Mouse (Mus musculus): ENCODE measurements around the gene Sdad1. TPM values are rescaled to one million over a fixed set of nuclear protein-coding genes. Genes with fewer than 3 reads are reported as not detected.

Gene Sdad1
- polyA plus RNA-seq, 1 experiment from 2014 or later: 36.3 TPM

GRCm38 (mm10) chr5:92302149-92302840 lies 8.0 kb downstream of the Sdad1 start:
- H3K27ac ChIP-seq: no peak overlapping the region
- H3K4me1 ChIP-seq: 0 out of 2 replicates have a peak, but pooled peaks cover 4% of the 10 kb centered on the region
- ATAC-seq: no peak
- no peak overlapping the region for H3K9ac ChIP-seq
- H3K9me3 ChIP-seq (replicated peaks): no peaks in the 10 kb centered on the region
- H3K4me2 ChIP-seq: no peak overlapping the region
- H3K27me3 ChIP-seq (replicated peaks): no peaks in the 10 kb centered on the region
- 86% methylated on average over 13 of the region's 13 CpGs for WGBS (ENCODE audit: insufficient replicate concordance)
- no peak overlapping the region for H3K4me3 ChIP-seq
- peaks cover 98% of the 10 kb centered on the region for H3K36me3 ChIP-seq

- H3K9me3 ChIP-seq (replicated peaks): no peaks in the 10 kb centered on the region
- WGBS (ENCODE audit: insufficient replicate concordance): 82% methylated on average over 2 of the region's 2 CpGs
- no peak for ATAC-seq
- H3K27ac ChIP-seq: no peak overlapping the region
- H3K27me3 ChIP-seq (replicated peaks): no peaks in the 10 kb centered on the region
- H3K4me1 ChIP-seq: 0 out of 2 replicates have a peak, but pooled peaks cover 8% of the 10 kb centered on the region
- no peak overlapping the region for H3K4me3 ChIP-seq
- peaks cover 97% of the 10 kb centered on the region for H3K36me3 ChIP-seq
- no peak overlapping the region for H3K9ac ChIP-seq
- no peak overlapping the region for H3K4me2 ChIP-seq
These were observed 15.8 kb downstream of the Sdad1 start for GRCm38 (mm10) chr5:92294525-92294924.

GRCm38 (mm10) chr5:92291652-92292414 lies 18.4 kb downstream of the Sdad1 start:
- Histone ChIP-seq H3K9ac (no peak overlapping the region), H3K4me2 (no peak overlapping the region), H3K36me3 (peaks cover 98% of the 10 kb centered on the region), H3K27me3 (replicated peaks) (no peaks in the 10 kb centered on the region), H3K4me3 (no peak overlapping the region), H3K27ac (no peak overlapping the region), H3K4me1 (0 out of 2 replicates have a peak, but pooled peaks cover 8% of the 10 kb centered on the region), H3K9me3 (replicated peaks) (no peaks in the 10 kb centered on the region)
- WGBS (ENCODE audit: insufficient replicate concordance): 74% methylated on average over 6 of the region's 6 CpGs
- ATAC-seq: no peak

GRCm38 (mm10) chr5:92287840-92288239 lies 22.4 kb downstream of the Sdad1 start:
- peak; percentile 28; the same call in 1 of the 2 replicates for ATAC-seq
- Histone ChIP-seq H3K4me2 (no peak overlapping the region), H3K9me3 (replicated peaks) (no peaks in the 10 kb centered on the region), H3K36me3 (peaks cover 89% of the 10 kb centered on the region), H3K4me3 (no peak overlapping the region), H3K27ac (no peak overlapping the region), H3K9ac (no peak overlapping the region), H3K27me3 (replicated peaks) (no peaks in the 10 kb centered on the region), H3K4me1 (peaks cover 24% of the 10 kb centered on the region)
- 73% methylated on average over 6 of the region's 6 CpGs for WGBS (ENCODE audit: insufficient replicate concordance)

GRCm38 (mm10) chr5:92283107-92283506 lies 27.2 kb downstream of the Sdad1 start:
- H3K4me3 ChIP-seq: no peak overlapping the region
- peaks cover 35% of the 10 kb centered on the region for H3K4me1 ChIP-seq
- WGBS (ENCODE audit: insufficient replicate concordance): 33% methylated on average over 3 of the region's 3 CpGs
- peak overlapping the region; percentile 68; the same call in 1 of the 2 replicates for H3K27ac ChIP-seq
- no peak overlapping the region for H3K9ac ChIP-seq
- H3K36me3 ChIP-seq: peaks cover 42% of the 10 kb centered on the region
- H3K27me3 ChIP-seq (replicated peaks): peaks cover 4% of the 10 kb centered on the region; the same call in 1 of the 2 replicates
- H3K9me3 ChIP-seq (replicated peaks): no peaks in the 10 kb centered on the region
- peak; percentile 76 for ATAC-seq
- H3K4me2 ChIP-seq: peak overlapping the region; percentile 50

- Histone ChIP-seq H3K27me3 (replicated peaks) (peaks cover 7% of the 10 kb centered on the region; the same call in 1 of the 2 replicates), H3K4me3 (no peak overlapping the region), H3K4me2 (peak overlapping the region; percentile 50), H3K27ac (no peak overlapping the region), H3K9ac (no peak overlapping the region), H3K36me3 (peaks cover 37% of the 10 kb centered on the region), H3K9me3 (replicated peaks) (no peaks in the 10 kb centered on the region), H3K4me1 (peaks cover 38% of the 10 kb centered on the region)
- ATAC-seq: no peak
- WGBS (ENCODE audit: insufficient replicate concordance): 75% methylated on average over 4 of the region's 4 CpGs
These were observed 27.7 kb downstream of the Sdad1 start for GRCm38 (mm10) chr5:92282571-92282970.

- Histone ChIP-seq H3K27ac (no peak overlapping the region), H3K4me1 (peaks cover 38% of the 10 kb centered on the region), H3K27me3 (replicated peaks) (peaks cover 40% of the 10 kb centered on the region), H3K36me3 (peaks cover 4% of the 10 kb centered on the region; the same call in 1 of the 2 replicates), H3K9ac (no peak overlapping the region), H3K9me3 (replicated peaks) (no peaks in the 10 kb centered on the region), H3K4me3 (no peak overlapping the region), H3K4me2 (no peak overlapping the region)
- no peak for ATAC-seq
- 42% methylated on average over 10 of the region's 10 CpGs for WGBS (ENCODE audit: insufficient replicate concordance)
These were observed 31.2 kb downstream of the Sdad1 start for GRCm38 (mm10) chr5:92278942-92279537.

GRCm38 (mm10) chr5:92277437-92278394 lies 32.6 kb downstream of the Sdad1 start, which contains the start of gene Naaa:
TSS of gene Naaa (minus strand) at chr5:92278170.
- ATAC-seq: peak; percentile 90
- Histone ChIP-seq H3K4me3 (peak within 1 kb of the TSS; percentile 68), H3K27me3 (replicated peaks) (peaks cover 44% of the 10 kb centered on the region), H3K27ac (no peak within 1 kb of the TSS), H3K9ac (peak within 1 kb of the TSS; percentile 59), H3K4me2 (peak within 1 kb of the TSS; percentile 94), H3K9me3 (replicated peaks) (no peaks in the 10 kb centered on the region), H3K4me1 (peaks cover 24% of the 10 kb centered on the region), H3K36me3 (no peaks in the 10 kb centered on the region)
- WGBS (ENCODE audit: insufficient replicate concordance): 3% methylated on average over 54 of the region's 54 CpGs

GRCm38 (mm10) chr5:92270496-92270895 lies 39.8 kb downstream of the Sdad1 start:
- 52% methylated on average over 7 of the region's 7 CpGs for WGBS (ENCODE audit: insufficient replicate concordance)
- no peaks in the 10 kb centered on the region for H3K4me1 ChIP-seq
- ATAC-seq: no peak
- H3K27ac ChIP-seq: no peak overlapping the region
- no peak overlapping the region for H3K4me3 ChIP-seq
- H3K9me3 ChIP-seq (replicated peaks): no peaks in the 10 kb centered on the region
- H3K36me3 ChIP-seq: no peaks in the 10 kb centered on the region
- no peak overlapping the region for H3K4me2 ChIP-seq
- peaks cover 29% of the 10 kb centered on the region for H3K27me3 ChIP-seq (replicated peaks)
- no peak overlapping the region for H3K9ac ChIP-seq

- 59% methylated on average over 4 of the region's 4 CpGs for WGBS (ENCODE audit: insufficient replicate concordance)
- H3K4me1 ChIP-seq: no peaks in the 10 kb centered on the region
- no peaks in the 10 kb centered on the region for H3K9me3 ChIP-seq (replicated peaks)
- H3K36me3 ChIP-seq: no peaks in the 10 kb centered on the region
- no peak overlapping the region for H3K4me2 ChIP-seq
- no peak overlapping the region for H3K4me3 ChIP-seq
- no peak overlapping the region for H3K27ac ChIP-seq
- H3K9ac ChIP-seq: no peak overlapping the region
- ATAC-seq: no peak
- peaks cover 71% of the 10 kb centered on the region for H3K27me3 ChIP-seq (replicated peaks)
These were observed 46.4 kb downstream of the Sdad1 start for GRCm38 (mm10) chr5:92263761-92264359.

- no peaks in the 10 kb centered on the region for H3K4me1 ChIP-seq
- H3K36me3 ChIP-seq: no peaks in the 10 kb centered on the region
- no peak overlapping the region for H3K4me2 ChIP-seq
- H3K4me3 ChIP-seq: no peak overlapping the region
- ATAC-seq: no peak
- WGBS (ENCODE audit: insufficient replicate concordance): 75% methylated on average over 8 of the region's 8 CpGs
- H3K27ac ChIP-seq: no peak overlapping the region
- H3K9ac ChIP-seq: no peak overlapping the region
- peaks cover 77% of the 10 kb centered on the region for H3K27me3 ChIP-seq (replicated peaks)
- H3K9me3 ChIP-seq (replicated peaks): no peaks in the 10 kb centered on the region
These were observed 47.6 kb downstream of the Sdad1 start for GRCm38 (mm10) chr5:92262646-92263045.
